ENCODE assay signal across 10 mouse cellular contexts in the genomic region with DNA sequence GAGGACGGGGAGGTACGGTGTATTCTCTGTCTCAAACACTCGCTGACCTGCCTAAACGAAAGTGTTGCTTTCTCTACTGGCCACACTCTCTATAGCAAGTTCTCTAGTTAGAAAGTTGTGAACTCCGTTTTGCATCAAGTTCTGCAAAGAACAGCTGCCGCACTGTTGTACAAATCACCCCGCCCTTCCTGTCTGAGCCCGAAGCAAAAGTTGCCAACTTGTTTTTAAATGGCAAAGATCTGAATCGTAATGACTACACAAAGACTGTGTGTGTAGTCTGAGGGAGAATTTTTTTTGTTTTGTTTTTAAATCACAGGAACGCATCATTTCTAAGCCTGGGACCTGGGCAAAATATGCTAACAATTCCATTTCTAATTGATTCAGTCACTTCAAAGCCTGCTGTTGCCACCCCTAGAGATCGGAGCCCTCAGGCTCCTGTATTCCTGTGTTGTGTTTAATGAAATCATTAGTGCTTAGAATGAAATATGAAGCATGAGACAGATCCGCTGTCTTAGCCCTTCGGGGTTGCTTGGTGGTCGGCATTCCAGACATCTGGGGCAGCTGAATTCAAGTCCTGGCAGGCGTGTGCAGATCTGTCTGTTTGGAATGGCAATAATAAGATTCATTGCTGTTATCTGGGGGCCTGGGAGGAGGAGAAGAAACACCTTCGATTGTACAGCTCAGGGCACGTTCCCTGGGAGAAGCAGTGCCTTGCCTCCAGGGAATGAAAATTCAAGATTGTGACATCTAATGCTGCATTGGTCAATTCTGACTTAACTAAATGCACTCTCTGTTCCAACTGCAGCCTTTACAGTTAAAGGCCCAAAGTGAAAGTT. TPM values are rescaled to one million over a fixed set of nuclear protein-coding genes. Genes with fewer than 3 reads are reported as not detected.
DNase-seq lines count a peak whose midpoint lies in the region; ATAC-seq lines count a peak whose summit lies in the region.
"Had no signal": no experiment of that assay in that cellular context is flagged by ENCODE, and none has a peak within 500 bp of the region (broad histone marks: within the 10 kb centered on the region; RNA-seq: fewer than 3 reads in every experiment).

No protein-coding gene starts in this region.

- no peak overlapping the region for H3K4me3 ChIP-seq in hindbrain, embryonic 12.5 days
- H3K4me3 ChIP-seq in hindbrain, embryonic 10.5 days = no peak overlapping the region
- H3K4me3 ChIP-seq in brown adipose tissue, adult 24 weeks (ENCODE audit: insufficient read depth, low read depth, low read length) = peak overlapping the region; percentile 50

- peak; percentile 78 for ATAC-seq in hindbrain, embryonic 12.5 days (ENCODE audit: low FRiP score)

- H3K4me1 ChIP-seq in hindbrain, embryonic 12.5 days = peaks cover 6% of the 10 kb centered on the region; the same call in 1 of the 2 replicates
- H3K4me1 ChIP-seq in hindbrain, embryonic 10.5 days (replicated peaks) = peaks cover 3% of the 10 kb centered on the region; the same call in 1 of the 2 replicates
- peaks cover 5% of the 10 kb centered on the region for H3K4me1 ChIP-seq in brown adipose tissue, adult 24 weeks (ENCODE audit: control insufficient read depth, insufficient read depth, insufficient read length, low read length)

- DNase-seq in hindbrain, embryonic 10.5 days (ENCODE audit: low spot score) = no peak
- peak; percentile 36 for DNase-seq in induced T-regulatory cell, adult 2 months (ENCODE audit: low read depth)
- DNase-seq in naive thymus-derived CD4-positive, alpha-beta T cell, adult 2 months (ENCODE audit: low read depth) = peak; percentile 41
- no peak for DNase-seq in thymus, postnatal 4 days
- DNase-seq in right cerebral cortex, postnatal 25 days = no peak
- no peak for DNase-seq in cerebellum, adult 9-10 months
- DNase-seq: retina, postnatal 1 day had no signal

- peaks cover 35% of the 10 kb centered on the region for H3K36me3 ChIP-seq in hindbrain, embryonic 12.5 days
- peaks cover 25% of the 10 kb centered on the region for H3K36me3 ChIP-seq in hindbrain, embryonic 10.5 days
- H3K36me3 ChIP-seq: G1E had no signal

- H3K4me2 ChIP-seq in hindbrain, embryonic 12.5 days (replicated peaks) = no peak overlapping the region

- 57% methylated on average over 17 of the region's 17 CpGs for WGBS in hindbrain, embryonic 12.5 days
- 73% methylated on average over 17 of the region's 17 CpGs for WGBS in hindbrain, embryonic 10.5 days

- peaks cover 8% of the 10 kb centered on the region; the same call in 1 of the 2 replicates for H3K9me3 ChIP-seq in hindbrain, embryonic 12.5 days (replicated peaks)
- peaks cover 18% of the 10 kb centered on the region; the same call in 1 of the 2 replicates for H3K9me3 ChIP-seq in hindbrain, embryonic 10.5 days

- no peak overlapping the region for H3K9ac ChIP-seq in hindbrain, embryonic 12.5 days

- peak overlapping the region; percentile 60 for H3K27ac ChIP-seq in hindbrain, embryonic 12.5 days
- no peak overlapping the region for H3K27ac ChIP-seq in hindbrain, embryonic 10.5 days
- peak overlapping the region; percentile 86 for H3K27ac ChIP-seq in brown adipose tissue, adult 24 weeks (replicated peaks; ENCODE audit: low read depth, low read length)

- no peaks in the 10 kb centered on the region for H3K27me3 ChIP-seq in hindbrain, embryonic 12.5 days
- H3K27me3 ChIP-seq in hindbrain, embryonic 10.5 days (ENCODE audit: insufficient read depth, poor library complexity, severe bottlenecking) = no peaks in the 10 kb centered on the region

RNA-seq across cellular contexts. Expression of a gene that starts 59.8 kb away (rescaled TPM):
- not detected in 2 replicates for polyA plus RNA-seq in hindbrain, embryonic 12.5 days (2016; fragmentation: Nextera tagmentation; extraction: Ambion mirVana)
- polyA plus RNA-seq in hindbrain, embryonic 10.5 days (2016; fragmentation: Nextera tagmentation; extraction: Ambion mirVana) = not detected in 2 replicates
- not detected in 2 replicates for polyA plus RNA-seq in brown adipose tissue, adult 24 weeks (2012; ENCODE audit: insufficient read depth, insufficient read length, missing spikeins)
- polyA plus RNA-seq: G1E had no signal

Comparison
In these comparisons a context has a peak if more than half of its experiments do, and no peak if none do; other contexts are left out.
1. DNase-seq: peak in induced T-regulatory cell, adult 2 months (single experiment) and naive thymus-derived CD4-positive, alpha-beta T cell, adult 2 months (single experiment); none in hindbrain, embryonic 10.5 days (single experiment), thymus, postnatal 4 days (single experiment), right cerebral cortex, postnatal 25 days (single experiment) and cerebellum, adult 9-10 months (single experiment).